Mouse (Mus musculus): Measurements from ENCODE around the gene Vill.

Vill gene

GRCm38 (mm10) chr9:119034676-119035665 lies 17.6 kb upstream of the Vill start:
- DNase-seq (ENCODE audit: low spot score), result no peak

GRCm38 (mm10) chr9:119035836-119036235 lies 16.7 kb upstream of the Vill start:
- DNase-seq (ENCODE audit: low spot score), result no peak

DNA sequence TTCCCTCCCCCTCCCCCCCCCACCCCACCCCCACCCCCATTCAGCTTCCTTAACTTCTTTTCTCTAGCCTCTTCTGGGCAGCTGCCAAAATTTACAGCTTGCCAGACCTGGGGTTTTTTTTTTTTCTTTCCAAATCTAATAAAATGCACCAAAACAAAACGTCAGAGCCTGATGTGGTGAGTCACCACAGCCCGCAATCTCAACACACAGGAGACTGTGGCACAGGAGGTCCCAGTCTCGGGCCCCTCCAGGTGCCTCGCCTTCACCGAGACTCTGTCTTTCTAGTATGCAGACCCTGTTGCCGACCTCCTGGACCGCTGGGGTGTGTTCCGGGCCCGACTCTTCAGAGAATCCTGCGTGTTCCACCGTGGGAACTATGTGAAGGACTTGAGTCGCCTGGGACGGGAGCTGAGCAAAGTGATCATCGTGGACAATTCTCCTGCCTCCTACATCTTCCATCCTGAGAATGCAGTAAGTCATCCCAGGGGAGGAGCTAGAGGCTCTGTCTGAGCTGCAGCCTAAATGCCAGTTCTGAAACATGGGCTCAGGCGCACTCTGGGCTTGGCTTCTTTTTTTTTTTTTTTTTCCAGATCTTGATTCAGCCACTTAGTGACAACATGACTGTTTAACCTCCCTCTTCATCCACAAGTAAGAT lies 15.4 kb upstream of the Vill start:
- DNase-seq (ENCODE audit: low spot score), result no peak

- no peak for DNase-seq (ENCODE audit: low spot score)
These were observed 14.0 kb upstream of the Vill start for GRCm38 (mm10) chr9:119038574-119038973.

- no peak for DNase-seq (ENCODE audit: low spot score)
These were observed 12.3 kb upstream of the Vill start for GRCm38 (mm10) chr9:119040101-119040775.

DNA sequence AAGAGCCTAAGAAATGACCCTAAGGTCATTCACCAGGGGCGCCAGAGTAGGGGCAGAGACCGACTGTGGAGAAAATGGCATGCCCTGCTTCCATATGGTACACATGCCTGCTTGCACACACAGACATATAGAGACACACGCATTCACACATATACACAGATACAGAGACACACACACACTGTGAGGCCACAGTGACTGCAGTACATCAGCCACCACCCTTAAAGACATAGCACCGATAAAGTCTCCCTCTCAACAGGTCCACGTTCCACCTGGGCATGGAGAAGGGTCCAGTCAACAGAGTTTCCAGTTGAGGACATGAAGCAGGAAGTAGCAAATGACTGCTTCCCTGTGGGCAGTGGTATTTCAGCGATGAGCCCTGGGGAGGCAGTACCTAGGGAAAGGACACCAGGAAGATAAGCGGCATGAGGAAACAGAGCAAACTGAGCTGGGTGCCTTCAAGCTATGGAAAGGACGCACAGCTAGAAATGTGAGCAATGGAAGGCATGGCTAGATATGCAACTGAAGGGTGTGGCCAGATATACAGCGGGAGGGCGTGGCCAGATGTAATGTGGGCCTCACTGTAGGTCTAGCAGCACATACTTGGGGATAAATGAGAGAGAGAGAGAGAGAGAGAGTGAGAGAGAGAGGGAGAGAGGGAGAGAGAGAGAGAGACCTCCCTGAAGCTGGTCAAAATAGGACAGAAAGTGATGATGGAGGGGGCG lies 4.2 kb upstream of the Vill start:
- DNase-seq (ENCODE audit: low spot score), result no peak

GRCm38 (mm10) chr9:119051158-119051557 lies 1.4 kb upstream of the Vill start:
- no peak for DNase-seq (ENCODE audit: low spot score)

- DNase-seq (ENCODE audit: low spot score), result no peak
These were observed 1.5 kb downstream of the Vill start for GRCm38 (mm10) chr9:119053964-119054576.

DNA sequence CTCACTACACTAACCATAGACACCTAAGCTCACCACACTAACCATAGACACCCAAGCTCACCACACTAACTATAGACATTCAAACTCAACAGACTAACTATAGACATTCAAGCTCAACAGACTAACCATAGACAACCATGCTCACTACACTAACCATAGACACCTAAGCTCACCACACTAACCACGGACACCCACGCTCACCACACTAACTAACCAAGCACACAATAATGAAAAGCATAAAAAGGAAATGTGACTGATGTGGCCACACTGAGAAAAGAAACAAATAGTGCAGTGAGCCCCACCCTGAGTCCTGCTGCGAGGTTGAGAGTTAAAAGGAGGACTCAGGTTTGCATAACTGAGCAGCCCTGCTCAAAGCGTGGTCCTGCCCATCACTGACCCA lies 2.8 kb downstream of the Vill start:
- DNase-seq (ENCODE audit: low spot score), result no peak

- no peak for DNase-seq (ENCODE audit: low spot score)
These were observed 5.7 kb downstream of the Vill start for GRCm38 (mm10) chr9:119058245-119058644.

- no peak for DNase-seq (ENCODE audit: low spot score)
These were observed 8.1 kb downstream of the Vill start for GRCm38 (mm10) chr9:119060701-119061100.

GRCm38 (mm10) chr9:119063036-119063644 lies 10.6 kb downstream of the Vill start:
- DNase-seq (ENCODE audit: low spot score), result no peak

GRCm38 (mm10) chr9:119064296-119064695 lies 11.7 kb downstream of the Vill start:
- no peak for DNase-seq (ENCODE audit: low spot score)

DNA sequence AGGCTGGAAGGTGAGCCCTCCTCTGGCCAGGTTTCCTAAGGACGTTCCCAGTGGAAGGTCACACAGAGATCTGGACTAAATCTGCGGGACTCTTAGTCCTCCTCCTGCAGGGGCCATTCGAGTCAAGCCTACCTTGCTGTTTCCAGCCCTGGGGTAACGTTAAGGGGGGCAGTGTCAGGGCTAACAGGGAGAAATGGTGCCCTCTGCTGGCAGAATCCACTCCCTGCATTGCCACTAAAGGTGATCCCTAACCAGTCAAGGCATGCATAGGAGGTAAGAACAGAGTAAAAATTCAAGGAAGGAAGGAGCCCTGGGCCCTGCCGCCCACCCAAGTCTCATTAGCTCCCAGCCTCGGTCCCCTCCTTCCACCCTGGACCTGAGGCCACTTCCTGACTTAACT lies 15.0 kb downstream of the Vill start:
- peak; percentile 56 for DNase-seq (ENCODE audit: low spot score)

DNA sequence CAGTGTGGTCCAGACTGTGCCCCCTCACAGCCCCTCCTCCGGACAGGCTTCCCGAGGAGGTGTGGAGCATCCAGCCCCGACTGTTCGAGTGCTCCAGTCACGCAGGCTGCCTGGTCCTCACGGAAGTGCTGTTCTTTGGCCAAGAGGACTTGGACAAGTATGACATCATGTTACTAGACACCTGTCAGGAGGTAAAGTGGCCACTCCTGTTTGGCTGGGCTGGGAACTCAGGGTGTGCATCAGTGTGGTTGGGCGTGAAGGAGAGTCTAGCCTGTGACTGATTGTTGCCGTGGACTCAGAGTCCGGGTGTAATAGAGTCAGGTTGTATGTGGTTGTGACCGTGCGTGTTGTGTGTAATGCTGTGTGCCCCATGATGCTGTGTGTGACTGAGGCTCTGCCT lies 15.7 kb downstream of the Vill start:
- DNase-seq (ENCODE audit: low spot score), result no peak

GRCm38 (mm10) chr9:119070173-119070825 lies 17.7 kb downstream of the Vill start:
- DNase-seq (ENCODE audit: low spot score), result no peak

- DNase-seq (ENCODE audit: low spot score), result no peak
These were observed 19.2 kb downstream of the Vill start for GRCm38 (mm10) chr9:119071786-119072185.

DNA sequence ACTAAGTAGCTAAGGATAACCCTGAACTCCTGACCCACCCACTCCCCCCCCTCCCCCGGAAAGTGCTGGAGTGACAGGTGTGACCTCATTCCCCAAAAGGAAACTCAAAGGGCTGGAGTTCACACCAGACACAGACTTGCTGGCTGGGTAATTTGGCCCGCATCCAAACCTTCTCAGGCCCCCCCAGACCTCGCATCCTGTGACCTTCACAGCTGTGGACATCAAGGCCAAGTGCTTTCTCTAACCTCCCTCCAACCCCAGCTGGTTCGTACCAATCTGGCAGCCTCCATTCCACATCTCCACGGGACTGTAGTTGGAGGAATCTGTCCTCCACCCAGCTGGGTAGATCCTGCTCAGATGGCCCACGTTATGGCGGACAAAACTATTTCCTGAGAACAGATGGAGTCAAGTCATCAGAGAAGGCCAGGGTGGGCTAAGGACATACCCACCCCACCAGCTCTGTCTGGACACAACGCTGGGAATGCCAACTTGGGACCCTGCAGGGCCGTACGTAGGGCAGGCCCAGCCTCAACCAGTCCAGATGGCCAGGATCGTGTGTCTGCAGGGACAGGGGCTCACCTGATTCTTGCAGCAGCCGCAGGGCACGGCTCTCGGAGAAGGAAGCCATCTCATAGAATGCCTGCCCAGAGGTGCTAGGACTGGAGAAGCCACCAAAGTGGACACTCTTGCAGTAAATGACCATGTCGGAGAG lies 20.8 kb downstream of the Vill start:
- DNase-seq (ENCODE audit: low spot score), result no peak

- no peak for DNase-seq (ENCODE audit: low spot score)
These were observed 23.1 kb downstream of the Vill start for GRCm38 (mm10) chr9:119075685-119076084.
